Mouse (Mus musculus) E14TG2a.4 (cell line): Measurements from ENCODE around the gene Arhgap32.

Experiments used
- CTCF ChIP-seq: conservative IDR thresholded peaks from 2 replicates; pipeline ENCODE4 v1.5.1; 2014; ENCODE audit warnings: low read length
- NANOG ChIP-seq: IDR thresholded peaks from 2 replicates; pipeline ENCODE4 v1.6.1; 2014; ENCODE audit warnings: borderline replicate concordance, low read length, mixed read lengths

DNA sequence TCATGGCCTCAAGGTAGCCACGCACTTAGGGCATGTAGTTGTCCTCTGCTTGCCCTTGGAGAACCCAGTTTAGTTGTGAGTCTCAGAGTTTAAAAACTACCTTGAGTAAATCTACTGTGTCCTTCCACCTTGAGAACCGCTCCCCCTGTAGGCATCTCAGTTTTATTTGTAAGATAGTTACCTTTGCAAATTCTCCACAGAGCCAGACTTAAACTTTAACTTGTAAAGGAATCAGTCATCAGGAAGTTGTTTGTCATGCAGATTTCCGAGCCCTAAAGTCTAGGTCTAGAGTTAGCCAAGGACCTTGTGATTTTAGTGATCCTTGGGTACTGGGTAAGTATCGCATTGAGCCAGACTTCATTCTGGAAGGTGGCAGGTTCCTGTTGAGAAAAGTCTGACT is 20.4 kb upstream of the Arhgap32 start:
- TF ChIP-seq CTCF (no peak), NANOG (peak; percentile 95)
